Comparison of ENCODE assay signal across 9 mouse cellular contexts in genomic region chr13:23464224-23464637, GRCm38 (mm10). TPM values are rescaled to one million over a fixed set of nuclear protein-coding genes. Genes with fewer than 3 reads are reported as not detected.
DNase-seq lines count a peak whose midpoint lies in the region; ATAC-seq and TF ChIP-seq lines count a peak whose summit lies in the region.
"Had no signal": no experiment of that assay in that cellular context is flagged by ENCODE, and none has a peak within 500 bp of the region (broad histone marks: within the 10 kb centered on the region; RNA-seq: fewer than 3 reads in every experiment).

No protein-coding gene starts in this region.

- ATAC-seq in G1E (ENCODE audit: extremely low read depth, insufficient number of reproducible peaks, low FRiP score, poor library complexity, severe bottlenecking), result no peak
- peak; percentile 63; the same call in 1 of the 2 replicates for ATAC-seq in heart, embryonic 13.5 days (ENCODE audit: extremely low read depth, insufficient number of reproducible peaks, low FRiP score, low TSS enrichment)
- peak; percentile 61 for ATAC-seq in megakaryocyte, adult 5-6 weeks (ENCODE audit: poor library complexity, severe bottlenecking)

- H3K4me3 ChIP-seq in G1E (ENCODE audit: low read depth, low read length), result peak overlapping the region; percentile 70
- H3K4me3 ChIP-seq in heart, embryonic 13.5 days, result peak overlapping the region; percentile 68

- H3K4me2 ChIP-seq in heart, embryonic 13.5 days, result peak overlapping the region; percentile 93

- DNase-seq in embryo, embryonic 10 days (ENCODE audit: low spot score), result peak; percentile 74
- no peak for DNase-seq in embryo, embryonic 9.5 days (ENCODE audit: extremely low spot score)
- no peak for DNase-seq in G1E (ENCODE audit: low spot score)
- DNase-seq in cerebellum, postnatal 36 days, result peak; percentile 46 to 56
- peak; percentile 22 for DNase-seq in kidney, postnatal 14 days
- DNase-seq in spleen, postnatal 10 days (ENCODE audit: low spot score in 2 of 2), result peak; percentile 68 to 81

- no peaks in the 10 kb centered on the region for H3K36me3 ChIP-seq in G1E (replicated peaks)
- no peaks in the 10 kb centered on the region for H3K36me3 ChIP-seq in heart, embryonic 13.5 days

- H3K9ac ChIP-seq in heart, embryonic 13.5 days, result peak overlapping the region; percentile 82

- WGBS in heart, embryonic 13.5 days, result 1% methylated on average over 28 of the region's 29 CpGs

- TF ChIP-seq CTCF in G1E (IDR thresholded peaks at IDR 0.05; ENCODE audit: low read depth, low read length), result no peak

- H3K9me3 ChIP-seq in G1E (replicated peaks), result no peaks in the 10 kb centered on the region
- H3K9me3 ChIP-seq in heart, embryonic 13.5 days, result no peaks in the 10 kb centered on the region

- no peaks in the 10 kb centered on the region for H3K27me3 ChIP-seq in G1E (ENCODE audit: insufficient read depth, low read length)
- H3K27me3 ChIP-seq in heart, embryonic 13.5 days (replicated peaks), result no peaks in the 10 kb centered on the region

- H3K4me1 ChIP-seq in G1E (ENCODE audit: insufficient read depth, low read depth, low read length), result peaks cover 57% of the 10 kb centered on the region
- H3K4me1 ChIP-seq in heart, embryonic 13.5 days, result peaks cover 38% of the 10 kb centered on the region

- peak overlapping the region; percentile 20; the same call in 1 of the 2 replicates for H3K27ac ChIP-seq in heart, embryonic 13.5 days (replicated peaks)

RNA-seq across cellular contexts. Expression of gene Btn1a1, which starts 1.5 kb away (rescaled TPM):
- total RNA-seq in G1E (2014; fragmentation: Nextera tagmentation) (18.3 and 31.6 TPM in 2 replicates), G1E (2017) (0.82 and 1.5 TPM in 2 replicates)
- 0.75 and 0.80 TPM in 2 replicates for polyA plus RNA-seq in G1E (2012)
- polyA plus RNA-seq in heart, embryonic 13.5 days (2015; fragmentation: Nextera tagmentation; extraction: Ambion mirVana), result 1.1 and 2.2 TPM in 2 replicates
- not detected in 2 replicates for total RNA-seq in megakaryocyte, adult 5-6 weeks (2015)
- not detected in 2 replicates for total RNA-seq in megakaryocyte, adult 5-6 weeks (2017)
- total RNA-seq: layer of hippocampus, postnatal 14 days had no signal

RNA-seq across cellular contexts. Expression of gene Btn2a2, which starts 24.4 kb away (rescaled TPM):
- total RNA-seq in G1E (2014; fragmentation: Nextera tagmentation), result not detected in 2 replicates
- 0.06 and 0.22 TPM in 2 replicates for total RNA-seq in G1E (2017)
- polyA plus RNA-seq in G1E (2012), result not detected in 2 replicates
- 0.45 and 0.82 TPM in 2 replicates for polyA plus RNA-seq in heart, embryonic 13.5 days (2015; fragmentation: Nextera tagmentation; extraction: Ambion mirVana)
- total RNA-seq in megakaryocyte, adult 5-6 weeks (2015), result not detected in 2 replicates
- not detected in 2 replicates for total RNA-seq in megakaryocyte, adult 5-6 weeks (2017)

RNA-seq across cellular contexts. Expression of gene Abt1, which starts 40.6 kb away (rescaled TPM):
- total RNA-seq in G1E (2014; fragmentation: Nextera tagmentation), result 3.7 and 4.0 TPM in 2 replicates
- total RNA-seq in G1E (2017), result 9.5 and 11.4 TPM in 2 replicates
- 6.5 and 6.9 TPM in 2 replicates for polyA plus RNA-seq in G1E (2012)
- polyA plus RNA-seq in heart, embryonic 13.5 days (2015; fragmentation: Nextera tagmentation; extraction: Ambion mirVana), result 8.5 and 8.7 TPM in 2 replicates
- 5.1 and 5.2 TPM in 2 replicates for total RNA-seq in megakaryocyte, adult 5-6 weeks (2015)
- 6.8 and 11.2 TPM in 2 replicates for total RNA-seq in megakaryocyte, adult 5-6 weeks (2017)

Comparison
In these comparisons a context has a peak if more than half of its experiments do, and no peak if none do; other contexts are left out.
1. DNase-seq: peak in embryo, embryonic 10 days (single experiment), cerebellum, postnatal 36 days (2 of 2), kidney, postnatal 14 days (single experiment) and spleen, postnatal 10 days (2 of 2); none in embryo, embryonic 9.5 days (single experiment) and G1E (single experiment).